Mouse (Mus musculus) CD8-positive naive resting alpha-beta T cell, adult 57 days (primary cell): ENCODE measurements around the gene Epb41l2. TPM values are rescaled to one million over a fixed set of nuclear protein-coding genes. Genes with fewer than 3 reads are reported as not detected.

Experiments
- total RNA-seq: library from RNA; stranded (reverse); gene quantifications from one replicate; pipeline ENCODE4 v1.2.4, GENCODE M21; 2023

The Epb41l2 gene
- total RNA-seq, result 70.9 TPM

GRCm38 (mm10) chr10:25359208-25359958 is at the start of gene Epb41l2:
Epb41l2 (plus strand) TSS chr10:25359798.

GRCm38 (mm10) chr10:25535891-25536331 is 176.3 kb downstream of the Epb41l2 start, which contains the start of gene Smlr1:
Smlr1 (minus strand) TSS chr10:25536267.

Other genes starting within 250 kb of the Epb41l2 start
- gene Akap7, start 51.9 kb upstream of the Epb41l2 start, total RNA-seq, result 3.9 TPM
- not detected for gene Smlr1, start 176.5 kb downstream of the Epb41l2 start, total RNA-seq